Mouse (Mus musculus) forebrain, embryonic 13.5 days (tissue): ENCODE data around the gene Zfp689. TPM values are rescaled to one million over a fixed set of nuclear protein-coding genes. Genes with fewer than 3 reads are reported as not detected.
A peak's percentile ranks its signal among the peaks of the same experiment; 100 is the strongest.
"Not testable (repeated sequence)": the region's sequence is repeated elsewhere in the genome, so short reads cannot be mapped to it uniquely, and the experiment has no call there.

Source experiments
- ATAC-seq: fragments of 200-750 bp; cut with Nextera tagmentation; 2 replicates; pipeline ENCODE4 v1.8.0; 2017
- H3K27ac ChIP-seq: fragments of 300-500 bp; sonication (generic); 2 replicates; pipeline ENCODE4 v1.5.1; 2015; ENCODE audit warnings: inconsistent platforms, mild to moderate bottlenecking, moderate library complexity
- H3K27me3 ChIP-seq: fragments of 300-500 bp; sonication (generic); 2 replicates; pipeline ENCODE4 v1.6.1; 2015; ENCODE audit warnings: mild to moderate bottlenecking, inconsistent platforms
- H3K36me3 ChIP-seq: fragments of 300-500 bp; sonication (generic); 2 replicates; pipeline ENCODE4 v1.6.1; 2015; ENCODE audit warnings: mild to moderate bottlenecking, inconsistent platforms; ENCODE audit not compliant: poor library complexity, severe bottlenecking
- H3K4me1 ChIP-seq: fragments of 300-500 bp; sonication (generic); 2 replicates; pipeline ENCODE4 v1.6.1; 2015; ENCODE audit warnings: inconsistent platforms
- H3K4me2 ChIP-seq: fragments of 300-500 bp; sonication (generic); 2 replicates; pipeline ENCODE4 v1.6.1; 2015; ENCODE audit warnings: inconsistent platforms, mild to moderate bottlenecking, moderate library complexity
- H3K4me3 ChIP-seq: fragments of 300-500 bp; sonication (generic); 2 replicates; pipeline ENCODE4 v1.5.1; 2015; ENCODE audit warnings: mild to moderate bottlenecking, inconsistent platforms
- H3K9ac ChIP-seq: fragments of 300-500 bp; sonication (generic); 2 replicates; pipeline ENCODE4 v1.6.1; 2015; ENCODE audit warnings: mild to moderate bottlenecking, inconsistent platforms
- H3K9me3 ChIP-seq: fragments of 300-500 bp; sonication (generic); replicated peaks from 2 replicates; pipeline ENCODE4 v1.6.1; 2016; ENCODE audit warnings: inconsistent platforms
- WGBS: fragments of 180-500 bp; shearing (Covaris S2); methylation state at CpG from one replicate; pipeline ENCODE4 v1.1.7; 2015; 5-methylcytosine and 5-hydroxymethylcytosine counted together
- polyA plus RNA-seq: library from polyadenylated mRNA; unstranded; fragments of >200 nt; fragmentation: Nextera tagmentation; extraction: Ambion mirVana; gene quantifications from 2 replicates; pipeline ENCODE4 v1.2.1, GENCODE M21; 2015

The Zfp689 gene
- polyA plus RNA-seq: 16.6 and 17.4 TPM in 2 replicates

DNA sequence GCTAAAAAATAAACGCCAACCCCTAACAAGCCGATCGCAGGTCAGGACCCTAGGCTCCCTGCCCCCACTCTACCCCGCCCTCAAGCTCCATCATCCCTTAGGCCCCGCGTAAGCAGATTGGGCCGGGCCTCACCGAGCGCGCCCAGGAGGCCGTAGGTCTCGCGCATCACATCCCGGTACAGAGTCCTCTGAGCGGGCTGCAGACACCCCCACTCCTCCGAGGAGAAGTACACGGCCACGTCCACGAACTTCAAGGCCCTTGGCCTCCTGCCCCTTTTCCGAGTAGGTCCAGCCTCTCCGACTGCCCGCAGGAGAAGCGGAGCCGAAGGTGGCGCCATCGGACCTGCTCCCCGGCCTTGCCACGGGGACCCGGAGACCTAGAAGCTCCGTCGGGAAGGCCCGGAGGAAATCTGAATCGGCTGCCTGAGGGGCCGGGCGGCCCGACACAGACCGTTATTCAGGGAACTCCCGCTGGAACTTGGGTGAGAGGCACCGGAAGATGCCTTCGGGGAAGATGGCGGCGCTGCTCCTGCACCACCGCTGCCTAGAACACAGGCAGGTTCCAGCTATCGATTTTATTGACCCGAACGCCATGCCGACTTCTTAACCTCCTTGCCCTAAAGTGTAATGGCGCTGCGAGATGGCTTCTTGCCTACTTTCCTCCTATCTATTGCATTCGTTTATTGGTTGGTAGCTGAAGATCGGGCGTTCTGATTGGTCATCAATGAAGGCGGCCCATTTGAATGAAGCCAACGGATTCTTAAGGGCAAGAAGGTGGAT, at the start of gene Zfp689:
Gene Zfp689, minus strand, starts transcription at position 638 of the 780 bp plus-strand sequence.
- H3K36me3 ChIP-seq: peaks cover 47% of the 10 kb centered on the region
- peaks cover 44% of the 10 kb centered on the region for H3K4me1 ChIP-seq
- ATAC-seq: peak; percentile 95
- peak within 1 kb of the TSS; percentile 93 for H3K27ac ChIP-seq
- H3K27me3 ChIP-seq: no peaks in the 10 kb centered on the region
- H3K9me3 ChIP-seq: no peaks in the 10 kb centered on the region
- H3K9ac ChIP-seq: peak within 1 kb of the TSS; percentile 95
- H3K4me3 ChIP-seq: peak within 1 kb of the TSS; percentile 79
- H3K4me2 ChIP-seq: peak within 1 kb of the TSS; percentile 69
- WGBS: under 1% methylated on average over 54 of the region's 54 CpGs

DNA sequence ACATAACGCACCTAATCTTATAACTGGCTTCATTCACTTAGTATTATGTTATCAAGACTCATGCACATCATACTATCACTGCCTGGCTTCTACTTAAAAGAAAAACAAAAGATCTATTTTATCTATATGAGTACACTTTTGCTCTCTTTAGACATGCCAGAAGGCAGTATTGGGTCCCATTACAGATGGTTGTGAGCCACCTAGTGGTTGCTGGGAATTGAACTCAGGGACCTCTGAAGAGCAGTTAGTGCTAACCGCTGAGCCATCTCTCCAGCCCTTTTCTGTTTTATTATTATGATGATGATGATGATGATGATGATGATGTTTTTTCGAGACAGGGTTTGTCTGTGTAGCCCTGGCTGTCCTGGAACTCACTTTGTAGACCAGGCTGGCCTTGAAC, 49.4 kb upstream of the Zfp689 start:
- Histone ChIP-seq H3K27me3 (no peaks in the 10 kb centered on the region), H3K4me3 (no peak overlapping the region), H3K36me3 (no peaks in the 10 kb centered on the region), H3K9me3 (no peaks in the 10 kb centered on the region), H3K4me2 (no peak overlapping the region), H3K27ac (no peak overlapping the region), H3K9ac (no peak overlapping the region), H3K4me1 (no peaks in the 10 kb centered on the region)
- WGBS: 53% methylated on average over 3 of the region's 3 CpGs
- ATAC-seq: no peak

DNA sequence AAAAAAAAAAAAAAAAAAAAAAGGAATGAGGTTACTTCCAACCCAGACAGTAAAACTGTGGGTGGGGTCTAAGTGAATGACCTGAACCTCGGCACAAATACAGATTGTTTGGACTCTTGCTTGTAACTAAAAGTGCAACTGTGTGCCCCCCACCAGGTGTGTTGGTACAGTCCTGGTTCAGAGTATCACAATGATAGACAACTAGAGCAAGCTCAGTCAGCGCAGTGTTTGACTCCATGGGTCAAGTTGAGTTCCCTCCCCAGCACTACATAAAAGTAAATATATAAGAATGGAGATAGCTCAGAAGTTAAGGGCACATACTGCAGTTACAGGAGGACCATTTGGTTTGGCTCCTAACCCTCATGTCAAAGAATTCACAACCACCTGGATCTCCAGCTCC, 48.4 kb upstream of the Zfp689 start:
- ATAC-seq: no peak
- Histone ChIP-seq H3K4me2 (no peak overlapping the region), H3K27ac (no peak overlapping the region), H3K9ac (no peak overlapping the region), H3K4me1 (no peaks in the 10 kb centered on the region), H3K9me3 (no peaks in the 10 kb centered on the region), H3K4me3 (no peak overlapping the region), H3K36me3 (peaks cover 4% of the 10 kb centered on the region), H3K27me3 (no peaks in the 10 kb centered on the region)
- WGBS: 88% methylated on average over 2 of the region's 2 CpGs

DNA sequence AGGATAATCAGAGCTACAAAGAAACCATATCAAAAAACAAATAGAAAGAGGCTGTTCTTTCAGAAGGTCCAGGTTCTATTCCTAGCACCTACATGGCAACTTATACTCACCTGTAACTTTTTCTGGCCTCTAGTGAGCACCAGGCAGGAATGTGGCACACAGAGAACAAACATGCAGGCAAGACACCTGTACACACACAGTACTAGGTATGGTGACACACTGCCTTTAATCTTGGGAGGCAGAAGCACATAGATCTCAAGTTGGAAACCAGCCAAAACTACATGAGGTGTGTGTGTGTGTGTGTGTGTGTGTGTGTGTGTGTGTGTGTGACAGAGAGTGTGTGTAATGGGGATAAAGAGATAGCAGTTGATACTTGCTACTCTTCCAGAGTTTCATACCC, 45.7 kb upstream of the Zfp689 start:
- no peaks in the 10 kb centered on the region for H3K9me3 ChIP-seq
- H3K36me3 ChIP-seq: peaks cover 31% of the 10 kb centered on the region
- H3K4me1 ChIP-seq: no peaks in the 10 kb centered on the region
- H3K4me3 ChIP-seq: no peak overlapping the region
- H3K4me2 ChIP-seq: no peak overlapping the region
- no peak for ATAC-seq
- no peak overlapping the region for H3K9ac ChIP-seq
- no peak overlapping the region for H3K27ac ChIP-seq
- H3K27me3 ChIP-seq: no peaks in the 10 kb centered on the region

DNA sequence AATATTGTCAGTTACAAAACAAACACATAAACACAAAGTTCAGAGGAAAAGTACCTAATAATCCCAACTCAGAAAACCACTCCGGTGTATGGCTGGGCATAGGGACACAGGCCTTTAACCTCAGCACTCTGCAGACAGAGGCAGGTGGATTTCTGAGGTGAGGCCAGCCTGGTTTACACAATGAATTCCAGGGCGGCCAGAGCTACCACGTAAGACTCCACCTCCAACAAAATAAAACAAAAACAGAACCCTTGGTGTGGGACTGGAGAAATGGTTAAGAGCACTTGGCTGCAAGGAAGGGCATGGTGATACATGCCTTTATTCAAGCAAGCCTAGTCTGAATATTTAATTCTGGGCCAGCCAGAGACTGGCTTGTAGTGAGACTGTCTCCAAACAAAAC, 42.9 kb upstream of the Zfp689 start:
- Histone ChIP-seq H3K4me2 (no peak overlapping the region), H3K4me1 (no peaks in the 10 kb centered on the region), H3K4me3 (no peak overlapping the region), H3K36me3 (peaks cover 56% of the 10 kb centered on the region), H3K27ac (no peak overlapping the region), H3K9me3 (no peaks in the 10 kb centered on the region), H3K27me3 (no peaks in the 10 kb centered on the region), H3K9ac (no peak overlapping the region)
- no peak for ATAC-seq
- WGBS: 91% methylated on average over 3 of the region's 3 CpGs

DNA sequence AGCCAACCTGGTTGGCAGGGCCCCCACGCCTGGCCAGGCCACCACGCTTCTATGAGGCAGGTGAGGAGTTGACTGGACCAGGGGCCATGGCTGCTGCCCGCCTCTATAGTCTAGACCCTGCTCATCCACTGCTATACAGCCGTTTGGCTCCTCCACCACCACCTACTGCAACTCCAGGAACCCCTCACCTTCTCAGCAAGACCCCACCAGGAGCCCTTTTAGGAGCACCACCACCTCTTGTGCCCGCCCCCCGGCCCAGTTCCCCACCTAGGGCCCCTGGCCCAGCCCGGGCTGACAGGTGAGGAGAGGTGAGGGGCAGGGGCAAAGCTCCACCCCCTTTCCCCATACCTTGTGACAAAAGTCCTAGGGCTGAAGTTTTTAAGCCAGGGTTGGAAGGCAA, 41.0 kb upstream of the Zfp689 start:
- H3K27ac ChIP-seq: no peak overlapping the region
- WGBS: 97% methylated on average over 7 of the region's 7 CpGs
- H3K36me3 ChIP-seq: peaks cover 75% of the 10 kb centered on the region
- no peaks in the 10 kb centered on the region for H3K4me1 ChIP-seq
- no peak for ATAC-seq
- no peak overlapping the region for H3K4me2 ChIP-seq
- no peak overlapping the region for H3K4me3 ChIP-seq
- no peak overlapping the region for H3K9ac ChIP-seq
- H3K27me3 ChIP-seq: no peaks in the 10 kb centered on the region
- no peaks in the 10 kb centered on the region for H3K9me3 ChIP-seq

DNA sequence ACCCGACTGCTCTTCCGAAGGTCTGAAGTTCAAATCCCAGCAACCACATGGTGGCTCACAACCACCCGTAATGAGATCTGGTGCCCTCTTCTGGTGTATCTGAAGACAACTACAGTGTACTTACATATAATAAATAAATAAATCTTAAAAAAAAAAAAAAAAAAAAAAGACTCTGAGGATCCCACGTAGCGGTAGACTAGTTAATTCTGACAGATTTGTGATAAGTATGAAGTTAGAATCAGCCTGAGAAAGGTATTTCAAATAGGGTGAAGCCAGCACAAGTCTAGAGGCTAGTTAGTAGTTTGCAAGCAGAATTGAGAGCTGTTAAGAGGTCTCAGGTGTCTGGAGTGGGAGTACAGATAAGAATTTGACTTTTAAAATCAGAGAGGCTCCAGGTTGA, 39.4 kb upstream of the Zfp689 start:
- H3K4me1 ChIP-seq, H3K9me3 ChIP-seq, H3K27ac ChIP-seq, H3K4me3 ChIP-seq, H3K9ac ChIP-seq, H3K4me2 ChIP-seq, ATAC-seq, H3K27me3 ChIP-seq: not testable (repeated sequence)
- peaks cover 91% of the 10 kb centered on the region for H3K36me3 ChIP-seq
- 85% methylated on average over 4 of the region's 5 CpGs for WGBS

DNA sequence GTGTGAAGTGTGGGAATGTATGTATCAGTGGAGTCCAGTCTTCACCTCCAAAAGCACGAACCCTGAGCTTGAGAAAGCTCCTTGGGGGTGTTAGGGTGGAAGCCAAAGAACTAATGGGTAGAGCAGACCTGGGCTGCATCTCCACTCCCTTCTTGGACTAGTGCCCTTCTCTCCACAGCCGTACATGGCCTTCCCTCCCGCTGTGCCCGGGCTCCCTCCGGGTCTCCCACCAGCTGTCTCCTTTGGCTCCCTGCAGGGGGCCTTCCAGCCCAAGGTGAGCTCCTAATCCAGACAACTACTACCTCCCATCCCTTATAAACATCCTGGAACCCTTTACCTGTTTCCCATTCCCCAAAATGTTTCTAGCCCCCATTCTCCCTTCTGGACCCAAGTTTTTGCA, 36.5 kb upstream of the Zfp689 start:
- Histone ChIP-seq H3K4me1 (peaks cover 7% of the 10 kb centered on the region), H3K9me3 (no peaks in the 10 kb centered on the region), H3K27me3 (no peaks in the 10 kb centered on the region), H3K9ac (no peak overlapping the region), H3K36me3 (peaks cover 92% of the 10 kb centered on the region), H3K4me2 (no peak overlapping the region), H3K27ac (no peak overlapping the region), H3K4me3 (no peak overlapping the region)
- no peak for ATAC-seq
- 78% methylated on average over 5 of the region's 5 CpGs for WGBS

DNA sequence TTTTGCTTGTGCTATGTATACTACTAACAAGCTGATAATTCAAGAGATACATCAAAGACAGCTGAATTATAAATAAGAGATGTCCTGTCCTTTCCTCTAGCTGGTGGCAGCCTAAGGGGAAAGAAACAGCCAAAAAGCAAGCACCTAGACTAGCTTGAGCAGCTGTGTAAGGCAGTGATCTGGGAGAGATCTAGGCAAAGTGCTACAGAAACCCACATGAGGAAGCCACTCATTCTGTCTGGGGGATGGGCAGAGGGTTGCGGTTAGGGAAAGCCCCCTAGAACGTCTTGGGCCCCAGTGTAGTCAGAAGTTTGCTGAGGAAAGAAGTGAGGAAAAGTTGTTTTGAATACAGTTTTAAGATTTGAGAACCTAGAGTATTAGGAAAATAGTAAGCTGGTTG, 31.4 kb upstream of the Zfp689 start:
- Histone ChIP-seq H3K27ac (no peak overlapping the region), H3K4me3 (peak overlapping the region; percentile 99), H3K9me3 (no peaks in the 10 kb centered on the region), H3K9ac (peak overlapping the region; percentile 97), H3K36me3 (peaks cover 60% of the 10 kb centered on the region), H3K4me1 (peaks cover 32% of the 10 kb centered on the region), H3K4me2 (peak overlapping the region; percentile 100), H3K27me3 (no peaks in the 10 kb centered on the region)
- ATAC-seq: no peak
- 71% methylated on average over 2 of the region's 2 CpGs for WGBS

DNA sequence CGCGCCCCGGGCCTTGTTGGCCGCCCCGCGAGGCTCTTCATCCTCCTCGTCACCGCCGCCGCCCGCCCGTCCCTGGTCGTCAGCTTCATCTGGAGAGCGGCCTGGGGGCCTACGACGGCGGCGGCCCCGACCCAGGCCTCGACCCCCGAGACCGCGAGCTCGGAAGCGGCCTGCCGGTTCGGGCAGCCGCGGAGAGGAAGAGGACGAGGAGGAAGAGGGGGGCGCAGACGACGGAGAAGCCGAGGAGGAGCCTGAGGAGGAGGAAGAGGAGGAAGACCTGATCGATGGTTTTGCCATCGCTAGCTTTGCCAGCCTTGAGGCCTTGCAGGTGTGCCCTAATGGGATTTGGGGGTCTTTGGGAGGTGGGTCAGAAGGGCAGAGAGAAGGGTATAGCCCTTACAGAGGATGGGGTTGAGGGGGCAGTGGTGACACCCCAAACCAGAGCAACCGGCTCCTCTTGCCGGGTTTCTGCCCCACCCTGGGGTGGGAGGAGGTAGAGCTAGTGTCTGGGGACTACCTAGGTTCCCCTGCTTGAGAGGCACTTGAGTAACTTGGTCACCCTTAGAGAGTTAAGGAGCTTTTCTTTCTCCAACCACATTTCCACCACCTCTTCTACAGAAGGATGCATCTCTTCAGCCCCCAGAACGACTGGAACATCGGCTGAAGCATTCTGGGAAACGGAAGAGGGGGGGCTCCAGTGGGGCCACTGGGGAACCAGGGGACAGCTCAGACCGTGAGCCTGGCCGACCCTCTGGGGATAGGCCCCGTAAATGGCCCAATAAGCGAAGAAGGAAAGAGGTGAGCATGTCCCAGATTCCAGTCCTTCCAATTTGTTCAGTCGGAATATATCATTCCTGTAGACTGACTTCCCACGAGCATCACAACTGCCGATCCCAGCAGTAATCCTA, 30.6 kb upstream of the Zfp689 start:
- peaks cover 32% of the 10 kb centered on the region for H3K4me1 ChIP-seq
- H3K9ac ChIP-seq: peak overlapping the region; percentile 97
- H3K9me3 ChIP-seq: no peaks in the 10 kb centered on the region
- peaks cover 60% of the 10 kb centered on the region for H3K36me3 ChIP-seq
- peak overlapping the region; percentile 99 for H3K4me3 ChIP-seq
- peak overlapping the region; percentile 100 for H3K4me2 ChIP-seq
- peak overlapping the region; percentile 93 for H3K27ac ChIP-seq
- ATAC-seq: no peak
- WGBS: 7% methylated on average over 35 of the region's 48 CpGs
- no peaks in the 10 kb centered on the region for H3K27me3 ChIP-seq

DNA sequence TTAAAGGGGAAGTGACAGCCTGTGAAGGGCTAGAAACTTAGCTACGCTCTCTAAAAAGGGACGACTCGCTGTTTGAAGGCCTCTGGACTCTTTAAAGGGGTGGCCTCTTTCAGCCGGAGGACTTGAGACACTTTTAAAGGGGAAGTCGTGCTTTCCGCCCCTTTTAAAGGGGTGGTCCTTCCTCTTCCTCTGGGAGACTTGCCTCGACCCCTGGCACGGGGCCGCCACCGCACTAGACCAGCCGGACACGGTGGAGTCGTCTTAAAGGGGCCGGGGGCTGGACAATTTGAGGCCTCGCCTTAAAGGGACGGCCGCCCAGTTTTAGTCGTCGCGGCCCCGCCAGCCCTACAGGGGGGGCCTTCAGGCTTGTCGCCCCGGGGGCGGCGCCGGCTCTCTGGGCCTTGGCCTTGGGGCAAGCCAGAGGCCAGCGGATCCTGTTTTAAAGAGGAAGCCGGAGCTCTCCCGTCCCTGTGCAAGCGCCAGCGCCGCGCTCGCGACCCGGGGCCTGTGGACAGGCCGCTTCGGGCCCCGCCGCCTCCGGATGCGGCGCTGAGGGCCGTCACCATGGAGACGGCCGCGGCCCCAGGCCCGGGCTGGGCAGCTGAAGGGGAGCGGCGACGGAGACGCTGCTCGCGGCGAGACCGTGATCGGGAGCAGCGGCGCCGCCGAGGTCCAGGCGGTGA, 29.8 kb upstream of the Zfp689 start, which contains the start of gene Fbrs:
Gene Fbrs, plus strand, starts transcription at position 565 of the 683 bp plus-strand sequence.
- Histone ChIP-seq H3K4me1 (peaks cover 32% of the 10 kb centered on the region), H3K27me3 (no peaks in the 10 kb centered on the region), H3K27ac (peak within 1 kb of the TSS; percentile 93), H3K4me3 (peak within 1 kb of the TSS; percentile 99), H3K36me3 (peaks cover 60% of the 10 kb centered on the region), H3K4me2 (peak within 1 kb of the TSS; percentile 100), H3K9me3 (no peaks in the 10 kb centered on the region), H3K9ac (peak within 1 kb of the TSS; percentile 97)
- WGBS: under 1% methylated on average over 49 of the region's 62 CpGs
- peak; percentile 75 for ATAC-seq
